Mouse (Mus musculus): Measurements from ENCODE around the gene Entpd1.

Entpd1 gene

DNA sequence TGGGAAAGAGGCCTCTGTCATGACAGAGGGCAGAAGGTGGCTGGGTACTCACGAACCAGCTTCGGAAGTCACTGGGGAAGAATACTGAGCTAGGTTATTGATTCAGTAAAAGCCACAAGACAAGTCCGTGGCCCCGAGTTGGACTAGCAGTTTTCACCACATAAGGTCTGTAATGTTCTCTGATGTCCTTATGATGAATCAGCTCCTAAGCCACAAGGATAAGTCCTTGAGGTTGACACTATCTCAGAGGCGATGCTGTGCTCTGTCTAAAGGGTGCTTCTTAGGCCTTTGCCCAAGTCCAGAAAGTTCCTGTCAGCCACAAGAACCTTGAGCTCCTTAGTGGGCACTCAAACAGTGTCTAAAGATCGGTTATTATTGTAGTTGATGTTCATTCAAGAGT lies 49.7 kb downstream of the Entpd1 start:
- in situ Hi-C loops (cut with MboI; ENCODE audit: low sequenced_read_pairs), result no loop called here

DNA sequence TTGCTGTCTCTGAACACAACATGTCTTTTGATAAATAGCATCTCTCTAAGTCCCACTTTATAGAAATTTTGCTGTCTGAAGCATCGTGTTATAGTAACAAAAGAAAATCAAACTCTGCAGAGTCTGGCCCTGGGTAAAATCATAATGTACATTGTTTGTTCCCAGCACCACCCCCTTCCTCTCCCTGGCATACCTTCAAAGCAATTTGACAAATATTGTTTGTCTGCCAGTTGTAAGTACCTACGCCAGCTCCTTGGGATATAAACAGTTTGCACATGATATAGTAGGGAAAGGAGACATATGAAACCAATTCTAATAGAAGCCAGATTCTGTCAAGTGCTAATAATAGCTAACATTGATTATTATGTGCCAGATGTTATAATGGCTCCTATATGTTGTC lies 50.6 kb downstream of the Entpd1 start:
- in situ Hi-C loops (cut with MboI; ENCODE audit: low sequenced_read_pairs), result no loop called here

DNA sequence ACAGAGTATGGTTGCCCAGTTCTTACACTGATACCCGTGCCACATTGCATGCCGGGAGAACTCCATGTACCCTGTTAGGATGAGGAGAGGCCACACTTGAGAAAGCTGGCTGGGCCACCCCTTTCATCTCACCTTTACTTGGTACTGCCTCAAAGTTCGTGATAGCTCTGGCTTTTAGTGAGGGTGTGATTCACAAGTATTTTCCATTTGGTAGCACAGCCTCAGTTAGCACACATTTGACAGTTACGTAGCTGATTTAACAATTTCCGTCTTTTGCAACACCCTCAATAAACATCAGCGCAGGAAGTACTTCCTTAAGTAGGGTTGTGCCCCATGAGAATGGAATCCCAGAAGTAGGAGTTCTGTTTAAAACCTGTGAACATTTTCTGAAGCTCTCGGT lies 53.6 kb downstream of the Entpd1 start:
- in situ Hi-C loops (cut with MboI; ENCODE audit: low sequenced_read_pairs), result no loop called here

DNA sequence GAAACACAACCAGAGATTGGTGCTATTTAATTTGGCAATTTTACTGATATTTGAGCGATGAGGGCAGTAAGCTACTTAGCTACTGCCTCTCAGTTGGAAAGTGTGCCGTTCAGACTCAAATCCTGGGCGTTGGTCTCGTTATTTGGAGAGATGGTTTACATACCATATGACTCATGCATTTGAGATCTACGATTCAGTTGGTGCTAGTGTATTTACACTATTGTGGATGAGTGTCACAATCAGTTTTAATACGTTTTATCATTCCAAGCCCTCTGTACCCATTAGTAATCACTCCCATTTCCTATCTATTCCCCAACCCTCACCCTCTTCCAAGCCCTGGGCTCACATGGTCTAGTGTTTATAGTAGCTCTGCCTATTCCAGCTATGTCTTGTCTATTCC lies 54.9 kb downstream of the Entpd1 start:
- in situ Hi-C loops (cut with MboI; ENCODE audit: low sequenced_read_pairs), result no loop called here

DNA sequence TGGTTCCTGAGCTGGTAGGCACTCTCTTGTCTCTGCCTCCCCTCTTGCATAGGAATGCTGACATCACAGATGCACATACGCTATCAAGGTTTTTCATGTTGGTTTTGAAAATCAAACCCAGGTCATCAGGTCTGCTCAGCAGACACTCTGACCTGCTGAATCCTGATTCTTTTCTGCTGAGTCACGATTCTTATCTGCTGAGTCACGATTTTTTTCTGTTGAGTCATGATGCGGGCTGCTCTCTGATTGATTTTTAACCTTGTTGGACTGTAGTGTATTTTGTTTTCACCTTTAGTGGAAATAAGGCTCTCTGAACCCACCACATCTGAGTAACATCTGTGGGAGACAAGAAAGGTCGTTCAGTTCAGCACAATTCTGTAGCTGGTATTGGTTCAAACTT lies 63.2 kb downstream of the Entpd1 start:
- in situ Hi-C loops (cut with MboI; ENCODE audit: low sequenced_read_pairs), result no loop called here

DNA sequence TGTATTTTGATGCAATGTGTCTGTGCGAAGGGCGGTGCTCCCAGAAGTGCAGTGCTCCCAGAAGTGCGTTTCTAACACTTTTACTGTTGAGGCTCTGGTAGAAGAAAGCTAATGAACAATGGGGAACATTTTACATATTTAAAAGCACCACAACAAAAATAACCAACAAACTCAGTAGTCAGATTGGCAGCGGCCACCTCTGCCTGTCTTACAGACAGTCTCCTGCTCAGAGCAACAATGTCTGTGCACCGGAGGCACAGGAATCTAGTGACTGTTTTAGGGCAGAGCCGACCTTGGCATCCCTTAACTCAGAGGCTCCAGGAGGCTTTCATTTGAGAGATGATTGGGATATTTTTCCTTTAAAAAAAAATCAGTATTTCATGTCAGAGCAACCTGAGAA lies 65.9 kb downstream of the Entpd1 start:
- in situ Hi-C loops (cut with MboI; ENCODE audit: low sequenced_read_pairs), result no loop called here

DNA sequence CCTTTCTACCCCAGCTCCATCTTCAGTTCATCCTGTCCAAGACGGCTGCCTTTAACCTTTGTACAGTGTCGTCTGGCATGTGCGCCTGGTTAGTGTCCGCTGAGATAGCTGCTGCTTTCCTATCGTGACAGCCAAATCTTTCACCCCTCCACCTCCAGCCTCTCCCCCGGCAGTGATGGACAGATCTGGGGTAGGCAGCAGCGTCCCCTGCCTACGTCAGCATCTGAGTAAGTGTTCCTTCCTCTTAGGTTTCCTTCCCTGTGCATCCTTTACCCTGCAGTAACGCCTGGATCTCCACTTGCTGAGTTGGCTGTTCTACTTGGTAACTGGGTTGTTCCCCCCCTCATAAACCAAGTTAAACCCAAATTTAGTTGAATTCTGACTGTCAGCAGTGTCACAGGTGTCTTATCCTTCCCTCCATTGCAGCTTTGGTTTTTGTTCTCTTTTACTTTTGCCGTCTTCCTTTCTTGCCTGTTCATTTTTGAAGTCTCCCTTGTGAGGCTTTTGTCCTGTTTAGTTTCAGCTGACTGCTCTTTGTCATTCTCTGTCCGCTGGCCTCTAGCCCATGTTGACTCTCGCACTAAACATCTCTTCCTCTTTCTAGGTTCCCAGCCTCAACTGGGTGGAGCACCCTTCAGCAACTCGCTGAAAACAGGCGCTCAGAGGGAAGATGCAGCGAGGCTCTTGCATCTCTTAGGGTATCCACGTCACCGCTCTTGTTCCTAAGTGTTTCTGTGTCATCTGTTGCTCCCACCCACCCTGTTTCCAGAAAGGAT lies 66.6 kb downstream of the Entpd1 start:
- in situ Hi-C loops (cut with MboI; ENCODE audit: low sequenced_read_pairs), result no loop called here

DNA sequence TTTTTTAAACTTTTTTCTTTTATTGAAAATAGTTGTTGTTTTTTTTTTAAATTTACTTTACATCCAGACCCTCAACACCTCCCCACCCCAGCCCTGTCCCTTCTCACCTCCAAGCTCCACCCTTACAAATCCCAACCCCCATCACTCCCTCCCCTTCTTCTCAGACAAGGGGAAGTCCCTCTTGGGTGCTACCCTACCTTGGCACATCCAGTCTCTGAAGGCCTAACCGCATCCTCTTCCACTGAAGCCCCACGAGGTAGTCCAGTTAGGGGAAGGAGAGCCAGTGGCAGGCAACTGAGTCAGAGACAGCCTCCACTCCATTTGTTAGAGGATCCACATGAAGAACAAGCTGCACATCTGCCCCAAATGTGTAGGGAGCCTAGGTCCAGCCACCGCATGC lies 67.5 kb downstream of the Entpd1 start:
- in situ Hi-C loops (cut with MboI; ENCODE audit: low sequenced_read_pairs), result no loop called here

DNA sequence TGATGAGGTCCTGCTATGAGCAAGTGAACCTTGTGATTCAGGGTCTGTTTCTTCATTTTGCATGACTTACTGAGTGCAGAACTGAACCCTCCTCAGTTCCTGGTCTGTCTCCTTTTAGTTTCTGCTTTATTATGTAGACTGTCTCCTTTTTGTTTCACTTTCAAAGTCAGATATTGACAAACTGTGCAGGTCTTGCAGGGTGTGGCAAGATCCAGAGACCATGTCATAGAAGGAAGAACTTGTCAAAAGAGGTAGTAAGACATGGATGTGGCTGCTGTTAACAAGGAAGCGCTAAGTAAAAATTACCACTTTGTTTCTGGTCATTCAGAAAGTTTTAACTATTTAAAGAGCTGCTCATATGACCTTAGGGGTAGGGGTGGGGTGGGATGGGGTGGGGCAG lies 72.0 kb downstream of the Entpd1 start:
- in situ Hi-C loops (cut with MboI; ENCODE audit: low sequenced_read_pairs), result no loop called here

DNA sequence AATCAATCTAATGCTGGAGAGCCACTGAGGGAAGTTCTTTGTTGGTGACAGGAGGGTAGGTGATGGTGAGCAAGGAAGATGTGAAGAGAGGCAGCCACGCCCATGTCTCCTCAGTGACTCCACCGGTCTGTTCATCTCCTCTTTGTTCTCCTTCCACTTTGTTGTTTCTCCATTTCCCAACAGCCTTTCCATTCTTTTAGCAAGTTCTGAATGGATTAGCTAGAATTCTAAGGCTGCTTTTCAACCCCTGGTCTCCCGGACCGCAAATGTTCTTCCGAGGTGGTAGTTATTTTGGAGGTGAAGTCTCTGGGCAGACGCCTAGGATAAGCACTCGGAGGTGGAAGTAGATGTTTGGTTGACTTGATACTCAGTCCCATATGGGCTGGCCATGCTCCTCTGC lies 72.4 kb downstream of the Entpd1 start:
- in situ Hi-C loops (cut with MboI; ENCODE audit: low sequenced_read_pairs), result no loop called here

DNA sequence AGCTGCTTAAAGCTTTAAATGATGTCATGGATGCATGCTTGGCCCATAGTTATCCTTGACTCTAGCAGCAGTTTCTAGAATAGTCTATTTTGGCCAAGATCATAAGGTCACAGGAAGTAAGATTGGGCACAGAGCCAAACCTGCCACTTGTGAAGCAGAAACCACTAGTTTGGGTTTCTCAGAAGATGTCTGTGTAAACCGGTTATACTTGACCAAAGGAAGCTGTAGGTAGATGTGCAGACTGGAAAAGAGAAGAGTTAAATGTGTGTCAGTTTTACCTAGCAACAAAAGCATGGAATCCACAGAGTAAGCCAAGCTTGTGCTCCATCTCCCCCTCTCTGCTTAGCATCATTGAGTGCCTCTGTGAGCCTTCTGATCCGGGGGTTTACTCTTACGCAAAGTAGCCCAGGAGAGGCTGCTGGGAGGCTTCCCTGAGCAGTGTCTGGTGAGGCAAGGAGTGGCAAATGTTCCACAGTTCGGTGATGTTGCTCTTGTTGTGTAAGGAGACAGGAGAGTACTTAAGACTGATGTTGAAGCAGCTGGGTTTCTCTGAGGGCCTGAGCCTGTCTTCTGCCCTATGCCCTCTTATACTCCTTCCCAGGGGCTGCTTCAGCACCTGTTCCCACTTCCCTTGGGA lies 75.2 kb downstream of the Entpd1 start:
- in situ Hi-C loops (cut with MboI; ENCODE audit: low sequenced_read_pairs), result no loop called here

DNA sequence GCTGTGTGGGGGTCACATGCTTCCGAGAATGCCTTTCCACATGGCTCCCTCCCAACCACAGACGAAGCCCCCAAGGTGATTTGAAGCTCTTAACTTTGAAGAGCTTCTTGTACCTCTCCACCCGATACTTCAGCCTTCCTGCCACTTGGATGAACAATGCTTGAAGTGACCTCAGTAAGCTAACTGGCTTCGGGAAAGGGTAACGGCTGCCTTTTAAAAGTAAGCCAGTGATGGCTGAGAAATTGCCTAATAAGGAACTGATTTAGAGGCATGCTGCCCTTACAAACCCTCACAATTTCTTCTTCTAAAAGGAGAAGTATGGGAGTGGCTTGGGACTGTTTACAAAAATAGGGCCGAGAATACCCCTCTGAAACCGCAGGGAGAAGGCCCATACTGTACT lies 81.0 kb downstream of the Entpd1 start:
- in situ Hi-C loops (cut with MboI; ENCODE audit: low sequenced_read_pairs), result no loop called here

DNA sequence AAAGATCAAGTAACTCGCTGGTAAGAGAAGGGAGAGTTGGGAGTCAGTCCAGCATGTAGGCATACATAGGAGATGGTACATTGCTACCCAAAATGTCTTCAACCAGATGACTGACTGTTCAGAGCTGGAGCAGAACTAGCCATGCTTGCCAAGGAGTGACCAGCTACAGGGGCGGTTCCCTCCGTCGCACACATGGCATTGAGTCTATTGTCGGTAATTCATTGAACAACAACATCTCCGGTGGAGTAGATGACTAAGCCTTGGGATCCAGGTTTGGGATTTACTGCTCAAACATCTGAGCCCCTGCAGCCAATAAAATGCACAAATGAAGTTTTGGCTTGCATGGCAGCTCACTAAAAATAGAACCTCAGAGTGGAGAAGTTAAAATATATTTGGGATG lies 84.0 kb downstream of the Entpd1 start:
- in situ Hi-C loops (cut with MboI; ENCODE audit: low sequenced_read_pairs), result no loop called here

DNA sequence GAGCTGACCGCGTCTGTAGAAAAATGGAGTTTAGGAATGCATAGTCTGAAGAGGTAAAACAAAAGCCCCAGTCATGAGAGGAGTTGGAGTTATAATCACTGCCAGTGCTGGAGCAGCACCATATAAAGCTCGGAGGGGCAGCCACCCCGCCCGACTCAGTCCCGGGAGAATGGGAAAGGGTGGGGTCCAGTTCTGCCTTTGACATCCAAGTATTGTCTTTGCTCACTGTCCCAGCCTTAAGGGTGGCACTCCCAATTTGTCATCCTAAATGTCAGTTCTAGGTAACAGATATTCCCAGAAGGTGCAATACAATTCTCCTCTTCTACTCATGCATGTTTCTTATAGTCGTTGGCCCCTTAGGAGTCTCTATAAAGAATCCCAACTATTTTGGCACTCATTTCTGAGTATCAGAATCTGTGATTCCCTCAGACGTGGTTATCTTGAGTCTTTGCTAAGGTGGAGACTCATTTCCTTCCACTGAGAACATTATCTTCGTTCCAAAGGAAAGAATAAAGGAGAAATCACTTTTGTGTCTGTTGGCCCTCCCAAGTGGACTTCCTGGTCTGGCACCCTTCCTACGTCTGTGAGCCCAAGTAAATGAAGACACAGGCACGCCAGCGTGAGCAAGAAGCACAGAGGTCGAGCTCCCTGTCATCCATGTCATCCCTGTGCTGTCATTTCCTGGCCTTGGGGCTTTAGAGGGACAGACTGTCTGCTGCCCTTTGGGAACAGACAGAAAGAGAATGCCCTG lies 86.1 kb downstream of the Entpd1 start:
- in situ Hi-C loops (cut with MboI; ENCODE audit: low sequenced_read_pairs), result no loop called here

DNA sequence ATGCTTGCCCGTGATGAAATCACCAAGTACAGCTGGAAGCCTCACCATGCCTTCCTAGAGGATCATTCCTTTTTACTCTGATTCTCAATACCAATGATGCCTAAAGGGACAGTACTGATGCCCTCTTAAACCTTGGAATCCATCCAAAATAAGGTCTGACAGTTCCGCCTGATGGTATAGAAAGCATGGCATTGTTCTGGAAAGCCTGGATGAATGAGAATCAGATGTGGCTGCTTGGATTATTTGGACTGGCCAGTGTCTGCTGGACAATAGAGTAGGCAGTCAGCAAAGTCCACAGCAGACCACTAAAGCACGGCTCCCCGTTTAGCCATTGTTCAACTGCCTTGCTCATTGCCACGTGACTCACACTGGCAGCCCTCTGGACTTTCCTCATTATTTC lies 87.7 kb downstream of the Entpd1 start:
- in situ Hi-C loops (cut with MboI; ENCODE audit: low sequenced_read_pairs), result loop anchor here (25.0 kb wide), 1 partner anchor 338 kb away; no protein-coding TSS in a partner anchor

DNA sequence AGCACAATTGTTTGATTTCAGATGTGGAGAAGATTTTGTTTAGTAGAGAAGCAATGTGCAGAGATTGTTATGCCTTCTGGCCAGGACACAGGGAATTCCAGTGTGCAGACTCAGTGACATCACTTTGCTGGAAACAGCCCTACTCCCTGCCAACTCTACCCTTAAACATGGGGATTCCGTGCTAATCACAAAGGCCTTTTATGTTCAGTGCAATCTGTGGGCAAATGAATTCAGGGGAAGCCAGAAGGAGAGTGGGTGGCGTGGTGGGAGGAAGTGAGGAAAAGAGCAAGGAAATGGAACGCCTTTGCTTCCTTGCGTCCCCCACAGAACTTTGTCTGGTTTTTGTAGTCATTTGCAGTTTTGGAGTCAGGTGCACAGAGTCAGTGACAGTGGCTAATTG lies 90.2 kb downstream of the Entpd1 start:
- in situ Hi-C loops (cut with MboI; ENCODE audit: low sequenced_read_pairs), result loop anchor here (25.0 kb wide), 1 partner anchor 340 kb away; no protein-coding TSS in a partner anchor

DNA sequence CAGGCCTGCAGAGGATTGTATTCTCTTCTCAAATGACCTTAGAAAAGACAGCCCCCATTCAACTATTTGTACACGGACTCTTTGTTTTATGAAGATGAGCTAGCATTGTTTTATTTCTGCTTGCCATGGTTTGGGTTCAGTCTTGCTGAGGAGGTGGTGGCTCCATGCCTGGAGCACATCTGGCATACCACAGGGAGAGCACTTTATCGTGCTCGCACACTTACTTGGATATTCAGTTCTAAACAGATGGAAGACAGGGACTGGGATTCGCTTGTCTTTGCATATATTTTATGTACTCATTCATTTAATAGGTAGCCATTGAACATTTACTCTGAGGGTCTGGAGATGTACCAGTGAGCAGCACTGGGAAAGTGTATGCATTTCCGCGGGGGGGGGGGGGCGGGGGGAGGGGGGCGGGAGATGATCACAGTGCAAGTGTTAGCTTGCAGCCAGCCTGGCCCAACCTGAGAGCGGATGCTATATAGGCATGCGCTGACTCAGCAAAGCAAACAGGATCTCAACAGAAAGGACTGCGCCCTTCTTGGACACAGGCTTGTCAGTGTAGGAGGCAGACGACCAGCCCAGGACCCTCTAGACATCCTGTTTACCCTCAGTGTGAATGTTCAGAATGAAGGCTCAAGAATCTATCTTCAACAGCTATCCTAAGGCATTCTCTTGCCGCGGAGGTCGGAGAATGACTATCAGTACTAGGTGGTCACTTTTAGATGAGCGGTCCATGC lies 100.9 kb downstream of the Entpd1 start:
- in situ Hi-C loops (cut with MboI; ENCODE audit: low sequenced_read_pairs), result loop anchor here (25.0 kb wide), 1 partner anchor 351 kb away; no protein-coding TSS in a partner anchor

DNA sequence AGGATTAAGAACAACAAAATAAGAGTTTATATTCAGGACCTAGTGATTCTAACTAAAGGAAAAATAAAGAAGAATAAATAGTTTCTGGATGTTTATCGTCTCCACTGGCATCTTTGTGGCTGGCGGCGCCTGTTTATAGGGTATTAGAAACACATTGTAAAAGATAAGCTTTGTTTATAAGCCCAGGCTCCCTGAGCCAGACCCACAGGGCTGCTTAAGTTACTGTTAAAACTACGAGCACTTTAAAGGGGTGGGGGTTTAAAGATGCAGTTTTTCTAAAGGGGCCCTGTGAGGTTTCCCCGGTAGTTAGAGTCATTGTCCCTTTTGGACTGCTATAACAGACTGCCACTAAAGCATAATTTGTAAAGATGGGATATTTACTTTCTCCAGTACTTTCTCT lies 102.5 kb downstream of the Entpd1 start:
- in situ Hi-C loops (cut with MboI; ENCODE audit: low sequenced_read_pairs), result loop anchor here (25.0 kb wide), 1 partner anchor 352 kb away; no protein-coding TSS in a partner anchor

DNA sequence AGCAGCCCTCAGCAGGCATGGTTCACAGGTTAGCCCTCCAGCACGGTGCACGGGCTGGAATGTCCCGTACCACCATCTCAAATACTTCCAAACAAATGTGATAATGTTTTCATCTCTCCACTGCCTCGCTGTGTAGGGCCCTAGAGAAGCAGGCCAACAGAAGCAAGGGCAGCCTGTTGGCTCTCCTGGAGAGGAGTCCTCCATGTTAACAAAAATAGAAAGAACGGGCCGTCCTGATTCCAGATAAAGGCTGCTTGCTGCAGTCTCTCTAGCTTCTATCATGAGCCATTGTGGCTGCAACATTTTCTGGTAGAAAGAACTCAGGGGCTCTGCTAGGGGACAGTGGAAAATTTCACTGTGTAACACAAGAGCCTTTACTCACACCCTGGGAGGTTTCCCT lies 104.8 kb downstream of the Entpd1 start:
- in situ Hi-C loops (cut with MboI; ENCODE audit: low sequenced_read_pairs), result loop anchor here (25.0 kb wide), 1 partner anchor 355 kb away; no protein-coding TSS in a partner anchor

DNA sequence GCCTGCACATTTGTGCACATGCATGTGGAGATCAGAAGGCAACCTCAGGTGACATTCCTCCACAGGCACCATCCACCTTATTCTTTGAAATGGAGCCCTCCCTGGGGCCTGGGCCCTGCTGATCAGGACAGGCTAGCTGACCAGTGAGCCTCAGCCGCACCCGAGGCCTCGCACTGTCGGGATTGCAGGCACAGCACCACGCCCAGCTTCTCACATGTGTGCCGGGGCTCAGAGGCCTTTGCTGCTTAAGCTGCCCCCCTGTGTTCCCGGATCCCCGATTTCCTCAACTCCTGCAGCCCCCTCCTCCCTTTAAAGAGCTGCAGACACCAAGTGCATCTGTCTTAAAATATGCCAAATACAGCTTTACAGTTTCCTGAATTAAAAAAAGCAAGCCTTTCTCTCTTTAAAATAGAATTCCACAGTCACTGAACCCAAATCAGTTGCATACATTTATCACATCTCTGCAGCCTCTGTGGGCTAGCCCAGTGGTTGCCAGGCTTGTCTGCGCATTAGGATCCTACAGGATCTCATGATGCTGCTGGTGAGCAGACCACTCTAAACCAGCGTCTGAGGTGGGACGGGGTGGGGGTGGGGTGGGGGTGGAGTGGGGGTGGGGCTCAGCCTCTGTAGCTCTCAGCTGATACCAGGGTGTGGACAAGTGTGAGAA lies 107.4 kb downstream of the Entpd1 start:
- in situ Hi-C loops (cut with MboI; ENCODE audit: low sequenced_read_pairs), result loop anchor here (5.0 to 25.0 kb wide), 2 partner anchors 107 to 357 kb away; partner anchors contain the start of genes Entpd1 and Tctn3
